Mouse (Mus musculus) urinary bladder, adult 18-20 months (tissue): ENCODE results near the gene Car10.
"Not testable (repeated sequence)": the region's sequence is repeated elsewhere in the genome, so short reads cannot be mapped to it uniquely, and the experiment has no call there.

ENCODE experiments used
- DNase-seq, 2 experiments: peaks; one replicate each; pipeline ENCODE4 v3.0.0; 2022; ENCODE audit warnings: low spot score in 2 of 2, mixed read lengths in 2 of 2

Car10 gene

GRCm38 (mm10) chr11:93391159-93391558 lies 293.3 kb downstream of the Car10 start:
- DNase-seq, result no peak

GRCm38 (mm10) chr11:93393371-93393770 lies 295.5 kb downstream of the Car10 start:
- not testable (repeated sequence) for DNase-seq

GRCm38 (mm10) chr11:93396356-93396755 lies 298.5 kb downstream of the Car10 start:
- DNase-seq, result no peak

GRCm38 (mm10) chr11:93401167-93401566 lies 303.3 kb downstream of the Car10 start:
- not testable (repeated sequence) for DNase-seq

- DNase-seq, result no peak
Measured at GRCm38 (mm10) chr11:93407981-93408380, 310.2 kb downstream of the Car10 start.

- DNase-seq, result no peak
Measured at GRCm38 (mm10) chr11:93431482-93431881, 333.7 kb downstream of the Car10 start.

- no peak for DNase-seq
Measured at GRCm38 (mm10) chr11:93434997-93435915, 337.4 kb downstream of the Car10 start.

GRCm38 (mm10) chr11:93436892-93437291 lies 339.1 kb downstream of the Car10 start:
- DNase-seq, result no peak

GRCm38 (mm10) chr11:93440466-93440865 lies 342.6 kb downstream of the Car10 start:
- no peak for DNase-seq

GRCm38 (mm10) chr11:93443777-93444176 lies 345.9 kb downstream of the Car10 start:
- no peak for DNase-seq

GRCm38 (mm10) chr11:93444741-93445140 lies 346.9 kb downstream of the Car10 start:
- DNase-seq, result no peak

- DNase-seq, result no peak
Measured at GRCm38 (mm10) chr11:93447566-93447965, 349.7 kb downstream of the Car10 start.

GRCm38 (mm10) chr11:93448290-93449256 lies 350.7 kb downstream of the Car10 start:
- no peak for DNase-seq

- DNase-seq, result no peak
Measured at GRCm38 (mm10) chr11:93450535-93450934, 352.7 kb downstream of the Car10 start.

- no peak for DNase-seq
Measured at GRCm38 (mm10) chr11:93466221-93466620, 368.4 kb downstream of the Car10 start.

GRCm38 (mm10) chr11:93467711-93468110 lies 369.9 kb downstream of the Car10 start:
- DNase-seq, result no peak

- DNase-seq, result no peak
Measured at GRCm38 (mm10) chr11:93470771-93471170, 372.9 kb downstream of the Car10 start.

GRCm38 (mm10) chr11:93471573-93472179 lies 373.8 kb downstream of the Car10 start:
- peak in 1 of 2 experiments; percentile 7 for DNase-seq

GRCm38 (mm10) chr11:93484661-93485060 lies 386.8 kb downstream of the Car10 start:
- DNase-seq, result no peak

GRCm38 (mm10) chr11:93487021-93487420 lies 389.2 kb downstream of the Car10 start:
- no peak for DNase-seq

- no peak for DNase-seq
Measured at GRCm38 (mm10) chr11:93487913-93488604, 390.2 kb downstream of the Car10 start.
